Mouse (Mus musculus) embryonic facial prominence, embryonic 14.5 days (tissue): ENCODE data around the gene Vti1a. TPM values are rescaled to one million over a fixed set of nuclear protein-coding genes. Genes with fewer than 3 reads are reported as not detected.
A peak's percentile ranks its signal among the peaks of the same experiment; 100 is the strongest.

Experiments
- ATAC-seq: fragments of 200-750 bp; cut with Nextera tagmentation; 2 replicates; pipeline ENCODE4 v1.8.0; 2017; ENCODE audit warnings: low read depth, moderate number of reproducible peaks, moderate TSS enrichment
- DNase-seq: peaks from one replicate; pipeline ENCODE4 v3.0.0-alpha.2; 2015; ENCODE audit warnings: low spot score
- H3K27ac ChIP-seq: fragments of 300-500 bp; sonication (generic); replicated peaks from 2 replicates; pipeline ENCODE4 v1.5.1; 2014; ENCODE audit warnings: low read depth, mild to moderate bottlenecking, low read length, moderate library complexity
- H3K27me3 ChIP-seq: fragments of 300-500 bp; sonication (generic); replicated peaks from 2 replicates; pipeline ENCODE4 v1.6.1; 2014; ENCODE audit warnings: low read length; ENCODE audit not compliant: control insufficient read depth, insufficient read depth
- H3K36me3 ChIP-seq: fragments of 300-500 bp; sonication (generic); 2 replicates; pipeline ENCODE4 v1.6.1; 2014; ENCODE audit warnings: low read length, mixed read lengths; ENCODE audit not compliant: control insufficient read depth, insufficient read depth
- H3K4me1 ChIP-seq: fragments of 300-500 bp; sonication (generic); 2 replicates; pipeline ENCODE4 v1.6.1; 2014; ENCODE audit warnings: antibody characterized with exemption, low read length; ENCODE audit not compliant: control insufficient read depth, insufficient read depth
- H3K4me2 ChIP-seq: fragments of 300-500 bp; sonication (generic); 2 replicates; pipeline ENCODE4 v1.6.1; 2014; ENCODE audit warnings: low read depth, mild to moderate bottlenecking, low read length, moderate library complexity, mixed read lengths
- H3K4me3 ChIP-seq: fragments of 300-500 bp; sonication (generic); 2 replicates; pipeline ENCODE4 v1.5.1; 2014; ENCODE audit warnings: low read depth, mild to moderate bottlenecking, low read length
- H3K9ac ChIP-seq: fragments of 300-500 bp; sonication (generic); 2 replicates; pipeline ENCODE4 v1.6.1; 2014; ENCODE audit warnings: low read depth, mild to moderate bottlenecking, low read length, moderate library complexity, mixed read lengths
- H3K9me3 ChIP-seq: fragments of 300-500 bp; sonication (generic); 2 replicates; pipeline ENCODE4 v1.6.1; 2016; ENCODE audit warnings: low read length; ENCODE audit not compliant: control insufficient read depth
- WGBS: fragments of 180-500 bp; shearing (Covaris S2); extraction: QIAGEN DNeasy Blood & Tissue Kit; methylation state at CpG from one replicate; pipeline ENCODE4 v1.1.7; 2014; 5-methylcytosine and 5-hydroxymethylcytosine counted together
- polyA plus RNA-seq: library from polyadenylated mRNA; unstranded; fragments of >200 nt; fragmentation: Nextera tagmentation; extraction: Ambion mirVana; gene quantifications from 2 replicates; pipeline ENCODE4 v1.2.1, GENCODE M21; 2014

Vti1a gene
- polyA plus RNA-seq = 17.0 and 21.7 TPM in 2 replicates

DNA sequence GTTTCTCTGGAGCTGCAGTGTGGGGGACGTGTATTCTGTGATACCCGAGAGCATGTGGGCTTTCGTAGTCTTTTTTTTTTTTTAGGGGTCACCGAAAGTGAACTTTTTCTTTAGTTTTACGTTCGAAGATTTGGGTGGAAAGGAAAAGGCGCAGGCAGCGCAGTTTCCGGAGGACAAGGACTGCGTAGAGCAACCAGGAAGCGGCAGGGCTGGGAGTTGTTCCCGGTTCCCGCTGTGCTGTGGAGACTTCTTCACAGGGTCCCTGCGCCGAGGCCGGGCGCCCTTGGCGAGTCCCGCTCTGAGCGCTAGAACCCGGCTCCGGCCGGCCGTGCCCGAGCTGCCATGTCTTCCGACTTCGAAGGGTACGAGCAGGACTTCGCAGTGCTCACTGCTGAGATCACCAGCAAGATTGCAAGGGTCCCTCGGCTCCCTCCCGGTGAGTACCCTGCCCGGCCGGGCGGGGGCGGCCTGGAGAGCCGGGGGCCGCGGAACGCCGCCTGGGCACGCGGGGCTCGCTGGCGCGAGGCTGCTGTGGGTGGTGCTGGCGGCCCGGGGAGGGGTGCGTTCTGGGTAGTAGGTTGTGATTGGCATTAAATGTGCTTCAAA is at the start of gene Vti1a:
Gene Vti1a (plus strand): TSS at position 187 of the 606 bp plus-strand sequence.
- Histone ChIP-seq H3K9me3 (no peaks in the 10 kb centered on the region), H3K4me3 (peak within 1 kb of the TSS; percentile 89), H3K4me2 (peak within 1 kb of the TSS; percentile 94), H3K27ac (peak within 1 kb of the TSS; percentile 93), H3K4me1 (peaks cover 16% of the 10 kb centered on the region), H3K9ac (peak within 1 kb of the TSS; percentile 85), H3K27me3 (no peaks in the 10 kb centered on the region), H3K36me3 (peaks cover 17% of the 10 kb centered on the region; the same call in 1 of the 2 replicates)
- WGBS = under 1% methylated on average over 35 of the region's 48 CpGs
- peak; percentile 95 for ATAC-seq
- peak; percentile 94 for DNase-seq

- Histone ChIP-seq H3K27me3 (no peaks in the 10 kb centered on the region), H3K9me3 (no peaks in the 10 kb centered on the region), H3K27ac (no peak overlapping the region; the same call in 1 of the 2 replicates), H3K4me1 (peaks cover 8% of the 10 kb centered on the region), H3K9ac (no peak overlapping the region), H3K36me3 (no peaks in the 10 kb centered on the region), H3K4me2 (no peak overlapping the region), H3K4me3 (no peak overlapping the region)
- ATAC-seq (no peak), DNase-seq (peak; percentile 71)
- WGBS = 73% methylated on average over 3 of the region's 3 CpGs
Observed at GRCm38 (mm10) chr19:55266786-55267185, 49.3 kb upstream of the Vti1a start.

DNA sequence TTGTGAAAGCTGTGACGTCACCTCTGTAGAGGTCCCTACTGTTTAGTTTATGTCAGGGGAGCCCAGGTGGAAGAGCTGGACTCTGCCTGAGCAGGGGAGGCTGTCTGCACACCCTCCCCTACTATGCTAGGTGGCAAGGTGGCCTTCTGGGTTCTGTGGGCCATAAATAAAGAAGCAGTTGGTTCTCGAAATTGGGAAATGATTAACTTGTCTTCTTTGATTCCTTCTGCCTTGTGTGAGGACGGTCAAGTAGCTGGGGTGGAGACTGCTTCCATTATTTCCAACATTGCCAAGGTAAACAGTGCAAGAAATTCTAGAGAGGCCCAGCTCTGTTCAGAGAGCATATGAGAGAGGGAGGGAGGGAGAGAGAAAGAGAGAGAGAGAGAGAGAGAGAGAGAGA is 47.9 kb upstream of the Vti1a start:
- Histone ChIP-seq H3K9me3 (no peaks in the 10 kb centered on the region), H3K4me2 (no peak overlapping the region), H3K27ac (no peak overlapping the region)

GRCm38 (mm10) chr19:55269051-55269450 is 47.0 kb upstream of the Vti1a start:
- Histone ChIP-seq H3K27me3 (no peaks in the 10 kb centered on the region), H3K27ac (no peak overlapping the region), H3K36me3 (no peaks in the 10 kb centered on the region), H3K9me3 (no peaks in the 10 kb centered on the region), H3K9ac (no peak overlapping the region), H3K4me2 (no peak overlapping the region), H3K4me1 (peaks cover 8% of the 10 kb centered on the region), H3K4me3 (no peak overlapping the region)
- DNase-seq (no peak), ATAC-seq (no peak)
- WGBS = 75% methylated on average over 5 of the region's 5 CpGs

More for the DNA sequence above, 47.9 kb upstream of the Vti1a start:
- peaks cover 8% of the 10 kb centered on the region for H3K4me1 ChIP-seq
- H3K36me3 ChIP-seq = no peaks in the 10 kb centered on the region
- H3K9ac ChIP-seq = no peak overlapping the region
- DNase-seq (no peak), ATAC-seq (no peak)
- 57% methylated on average over 3 of the region's 3 CpGs for WGBS
- H3K27me3 ChIP-seq = no peaks in the 10 kb centered on the region
- H3K4me3 ChIP-seq = no peak overlapping the region

DNA sequence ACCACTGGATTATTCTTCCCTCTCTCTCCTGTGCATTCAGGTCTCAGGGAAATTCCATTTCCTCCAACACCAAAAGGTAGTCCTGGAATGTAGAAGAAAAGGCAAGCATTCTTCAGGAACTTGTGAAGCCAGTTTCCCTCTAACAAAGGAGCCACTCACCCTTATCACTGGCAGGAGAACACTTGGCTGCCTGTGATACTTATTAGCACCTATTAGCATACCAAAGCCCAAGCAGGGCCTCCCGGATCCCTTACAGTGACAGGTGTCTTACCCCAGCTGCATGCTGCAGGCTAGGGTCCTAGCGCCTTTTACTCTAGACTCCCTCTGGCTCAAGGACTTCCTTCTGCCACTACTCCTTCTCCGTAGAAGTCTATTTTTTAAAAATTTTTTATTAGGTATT is 44.6 kb upstream of the Vti1a start:
- 42% methylated on average over 3 of the region's 3 CpGs for WGBS

DNA sequence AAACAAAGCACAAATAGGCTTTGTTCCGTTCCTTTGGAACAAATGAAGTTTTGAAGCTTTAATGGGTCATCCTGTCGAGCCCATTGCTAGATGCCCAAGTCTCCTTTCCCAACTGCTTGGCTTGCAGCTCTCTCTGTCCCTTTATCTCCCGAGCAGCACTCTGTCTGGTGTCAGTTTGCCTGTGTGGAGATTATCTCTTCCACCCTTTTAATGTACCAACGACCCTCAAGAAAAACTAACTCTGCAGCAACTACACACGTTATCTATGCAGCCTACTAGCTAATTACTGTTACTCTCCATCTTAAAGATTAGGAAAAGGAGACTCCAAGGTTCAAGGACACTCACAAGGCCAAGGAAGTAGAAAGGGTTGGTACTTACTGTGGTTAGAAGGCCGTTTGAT is 42.8 kb upstream of the Vti1a start:
- H3K27ac ChIP-seq = no peak overlapping the region
- no peak overlapping the region for H3K4me3 ChIP-seq
- no peaks in the 10 kb centered on the region for H3K27me3 ChIP-seq
- H3K4me1 ChIP-seq = peaks cover under 1% of the 10 kb centered on the region
- no peak overlapping the region for H3K4me2 ChIP-seq
- 78% methylated on average over 6 of the region's 6 CpGs for WGBS
- H3K9me3 ChIP-seq = no peaks in the 10 kb centered on the region
- DNase-seq = no peak
- no peak overlapping the region for H3K9ac ChIP-seq
- 0 out of 2 replicates have a peak, but pooled peaks cover 3% of the 10 kb centered on the region for H3K36me3 ChIP-seq
- no peak for ATAC-seq

More for the DNA sequence above, 44.6 kb upstream of the Vti1a start:
- Histone ChIP-seq H3K4me3 (no peak overlapping the region), H3K9me3 (no peaks in the 10 kb centered on the region), H3K27ac (0 out of 2 replicates have a peak overlapping the region, but pooled peaks have one; percentile 42), H3K4me2 (no peak overlapping the region), H3K9ac (no peak overlapping the region), H3K27me3 (no peaks in the 10 kb centered on the region), H3K4me1 (peaks cover 8% of the 10 kb centered on the region), H3K36me3 (no peaks in the 10 kb centered on the region)
- ATAC-seq (peak; percentile 89; the same call in 1 of the 2 replicates), DNase-seq (peak; percentile 77)

DNA sequence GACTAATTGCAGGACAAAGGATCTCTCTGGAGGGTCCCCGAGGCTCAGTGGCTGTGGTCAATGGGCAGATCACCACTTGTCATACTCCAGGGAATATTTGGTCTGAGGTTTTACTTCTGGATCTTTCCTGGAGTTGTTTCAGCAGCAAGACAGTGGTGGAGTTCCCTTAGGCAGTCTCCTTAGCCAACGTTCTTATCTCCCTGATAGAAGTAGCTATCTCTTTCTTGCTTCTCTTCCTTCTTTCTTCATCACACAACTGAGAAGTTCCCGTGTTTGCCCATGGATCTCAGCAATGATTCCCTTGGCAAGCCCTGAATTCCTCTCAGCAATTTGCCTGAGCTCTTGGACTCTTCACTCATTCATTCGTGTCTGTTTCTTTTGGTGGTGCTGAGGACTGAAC is 40.0 kb upstream of the Vti1a start:
- Histone ChIP-seq H3K4me2 (no peak overlapping the region), H3K9me3 (no peaks in the 10 kb centered on the region), H3K36me3 (peaks cover 3% of the 10 kb centered on the region; the same call in 1 of the 2 replicates), H3K4me3 (no peak overlapping the region), H3K9ac (no peak overlapping the region), H3K27ac (no peak overlapping the region), H3K27me3 (no peaks in the 10 kb centered on the region), H3K4me1 (no peaks in the 10 kb centered on the region)
- WGBS = 85% methylated on average over 4 of the region's 4 CpGs
- DNase-seq (no peak), ATAC-seq (no peak)

GRCm38 (mm10) chr19:55276770-55277169 is 39.3 kb upstream of the Vti1a start:
- Histone ChIP-seq H3K9ac (no peak overlapping the region), H3K36me3 (peaks cover 8% of the 10 kb centered on the region; the same call in 1 of the 2 replicates), H3K9me3 (no peaks in the 10 kb centered on the region), H3K27ac (no peak overlapping the region), H3K4me2 (no peak overlapping the region), H3K27me3 (no peaks in the 10 kb centered on the region), H3K4me3 (no peak overlapping the region), H3K4me1 (no peaks in the 10 kb centered on the region)
- 85% methylated on average over 3 of the region's 3 CpGs for WGBS
- DNase-seq (no peak), ATAC-seq (no peak)

DNA sequence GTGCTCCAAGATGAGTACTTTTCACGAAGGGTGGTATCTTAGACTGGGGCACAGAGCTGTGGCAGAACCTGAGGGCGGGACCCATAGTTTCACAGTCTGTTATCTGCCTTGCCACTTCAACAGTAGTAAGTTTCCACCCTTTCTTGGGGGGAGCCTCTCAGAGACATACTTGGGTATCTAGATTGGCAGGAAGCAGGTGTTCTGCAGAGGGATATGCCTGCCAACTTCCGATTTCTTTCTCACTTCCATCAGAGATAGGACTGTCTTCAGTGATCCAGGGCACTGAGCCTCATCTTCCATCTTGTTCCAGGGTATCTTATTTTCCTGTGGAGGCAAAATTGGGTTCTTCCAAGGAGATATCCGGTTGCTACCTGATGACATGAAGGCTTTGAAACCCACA is 32.0 kb upstream of the Vti1a start:
- WGBS = 84% methylated on average over 4 of the region's 4 CpGs
- ATAC-seq (no peak), DNase-seq (no peak)
- Histone ChIP-seq H3K4me1 (no peaks in the 10 kb centered on the region), H3K27ac (no peak overlapping the region), H3K27me3 (no peaks in the 10 kb centered on the region), H3K4me3 (no peak overlapping the region), H3K9ac (no peak overlapping the region), H3K4me2 (no peak overlapping the region), H3K36me3 (peaks cover 22% of the 10 kb centered on the region), H3K9me3 (no peaks in the 10 kb centered on the region)
